Mouse (Mus musculus) bone marrow, adult 2 months (tissue): Measurements from ENCODE around the gene 2010300C02Rik.

Source experiments
- CTCF ChIP-seq: fragments of 200-500 bp; IDR thresholded peaks from 2 replicates; pipeline ENCODE4 v1.5.1; 2011; ENCODE audit warnings: low read length, control low read depth; ENCODE audit not compliant: control insufficient read depth, insufficient read depth
- POLR2A ChIP-seq: fragments of 200-500 bp; IDR thresholded peaks from 2 replicates; pipeline ENCODE4 v1.6.1; 2011; ENCODE audit warnings: low read depth, mild to moderate bottlenecking, control low read depth, low read length, borderline replicate concordance; ENCODE audit not compliant: control insufficient read depth

GRCm38 (mm10) chr1:37744650-37745259 is 24.9 kb upstream of the 2010300C02Rik start:
- TF ChIP-seq POLR2A, result no peak
- no peak for TF ChIP-seq CTCF
